Mouse (Mus musculus) embryonic fibroblast, embryonic 13.5 days (primary cell): Measurements from ENCODE around the gene Zfp978.
"Not testable (repeated sequence)": the region's sequence is repeated elsewhere in the genome, so short reads cannot be mapped to it uniquely, and the experiment has no call there.

Experiments
- CTCF ChIP-seq: IDR thresholded peaks from 2 replicates; pipeline ENCODE4 v1.5.1; 2011; ENCODE audit warnings: mild to moderate bottlenecking, control low read depth, low read length, moderate library complexity, borderline replicate concordance; ENCODE audit not compliant: insufficient read depth
- POLR2A ChIP-seq: IDR thresholded peaks from 2 replicates; pipeline ENCODE4 v1.6.1; 2011; ENCODE audit warnings: low read depth, mild to moderate bottlenecking, control low read depth, low read length, moderate library complexity

DNA sequence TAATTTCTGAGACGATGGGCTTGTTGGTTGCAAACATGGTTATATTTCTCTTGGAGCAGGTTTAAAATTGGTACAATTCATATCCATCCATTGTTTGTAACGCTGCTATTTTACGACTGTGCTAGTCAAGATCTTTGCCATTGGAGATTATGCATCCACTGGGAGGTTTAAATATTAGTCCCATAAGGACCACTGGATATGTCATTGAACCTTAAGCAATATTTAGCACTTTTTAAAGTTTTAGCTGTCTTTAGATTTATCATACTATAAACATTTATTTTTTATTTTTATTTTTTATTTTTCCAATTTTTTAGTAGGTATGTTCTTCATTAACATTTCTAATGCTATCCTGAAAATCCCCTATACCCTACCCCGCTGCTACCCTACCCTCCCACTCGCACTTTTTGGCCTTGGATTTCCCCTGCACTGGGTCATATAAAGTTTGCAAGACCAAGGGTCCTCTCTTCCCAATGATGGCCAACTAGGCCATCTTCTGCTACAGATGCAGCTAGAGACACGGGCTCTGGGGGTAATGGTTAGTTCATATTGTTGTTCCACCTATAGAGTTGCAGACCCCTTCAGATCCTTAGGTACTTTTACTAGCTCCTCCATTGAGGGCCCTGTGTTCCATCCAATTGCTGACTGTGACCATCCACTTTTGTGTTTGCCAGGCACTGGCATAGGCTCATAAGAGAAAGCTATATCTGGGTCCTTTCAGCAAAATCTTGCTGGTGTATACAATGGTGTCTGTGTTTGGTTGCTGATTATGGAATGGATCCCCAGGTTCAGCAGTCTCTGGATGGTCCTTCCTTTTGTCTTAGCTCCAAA, 24.5 kb upstream of the Zfp978 start:
- TF ChIP-seq CTCF, POLR2A: not testable (repeated sequence)
